Mouse (Mus musculus): ENCODE results near the gene Arf5.

DNA sequence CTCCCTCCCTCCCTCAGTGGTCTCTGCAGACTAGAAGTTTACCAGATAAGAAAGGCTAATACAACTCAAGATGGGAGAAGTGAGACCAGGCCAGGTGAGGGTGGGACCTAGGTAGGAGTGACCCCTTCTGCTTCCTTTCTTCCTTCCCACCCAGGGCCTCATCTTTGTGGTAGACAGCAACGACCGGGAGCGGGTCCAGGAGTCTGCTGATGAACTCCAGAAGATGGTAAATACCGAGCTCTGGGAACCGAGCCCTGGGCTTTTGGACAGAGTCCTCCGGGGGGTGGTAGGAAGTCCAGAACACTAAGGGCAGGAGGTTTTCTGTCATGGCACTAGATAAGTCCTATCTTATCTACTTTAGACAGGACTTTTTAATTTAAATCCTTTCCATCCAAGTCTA is 1.7 kb downstream of the Arf5 start:
- TF ChIP-seq CTCF (IDR thresholded peaks at IDR 0.05; ENCODE audit: low read depth, low read length) (no peak), POLR2A (IDR thresholded peaks at IDR 0.05; ENCODE audit: borderline replicate concordance, low read depth, low read length) (no peak)

Data from bone marrow macrophage, adult 2 months (primary cell).